Mouse (Mus musculus): ENCODE results near the gene Parvb. TPM values are rescaled to one million over a fixed set of nuclear protein-coding genes. Genes with fewer than 3 reads are reported as not detected.

Gene Parvb
- total and polyA plus RNA-seq, 3 experiments, result 4.8 to 58.0 TPM; not detected in 1

DNA sequence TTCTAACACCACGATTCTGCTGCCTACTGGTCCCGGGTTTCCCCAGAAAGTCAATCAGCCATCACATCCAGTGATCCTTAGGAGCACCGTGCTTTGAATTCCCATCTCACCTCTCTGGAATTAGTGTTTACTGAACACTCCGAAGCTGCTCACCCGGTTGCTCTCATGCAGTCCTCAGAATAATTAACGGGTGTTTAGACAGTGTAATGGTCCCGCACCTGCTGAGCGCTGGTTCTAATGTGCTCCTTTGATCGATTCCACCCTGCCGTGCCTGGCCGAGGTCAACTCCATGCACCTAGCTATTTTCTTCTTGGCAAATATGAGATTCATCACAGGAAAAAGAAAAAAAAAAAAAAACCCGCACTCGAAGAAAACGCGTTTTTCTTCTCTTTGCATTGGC, 6.7 kb downstream of the Parvb start:
- Histone ChIP-seq H3K4me1 (ENCODE audit: control insufficient read depth in 1 of 2, insufficient read depth in 2 of 2, low read length in 2 of 2) (peaks cover 0 to 13% of the 10 kb centered on the region in 2 experiments; a peak in 2 of 4 replicates), H3K79me2 (ENCODE audit: control insufficient read depth, insufficient read depth, low read length, poor library complexity) (peaks cover 12% of the 10 kb centered on the region), H3K4me3 (ENCODE audit: control insufficient read depth in 1 of 2, insufficient read depth in 1 of 2, low read depth in 2 of 2, low read length in 2 of 2) (no peak overlapping the region), H3K27ac (ENCODE audit: control insufficient read depth, low read depth, low read length) (no peak overlapping the region), H3K36me3 (ENCODE audit: control insufficient read depth in 1 of 2, insufficient read depth in 2 of 2, low read length in 2 of 2) (peaks cover 0 to 7% of the 10 kb centered on the region in 2 experiments; a peak in 3 of 4 replicates), H3K27me3 (ENCODE audit: control insufficient read depth in 1 of 2, insufficient read depth in 2 of 2, low read length in 2 of 2) (no peaks in the 10 kb centered on the region), H3K9ac (ENCODE audit: control insufficient read depth, low read depth, low read length, poor library complexity, severe bottlenecking) (no peak overlapping the region), H3K9me3 (replicated peaks; ENCODE audit: insufficient read depth, low read length) (no peaks in the 10 kb centered on the region)
- TF ChIP-seq MXI1 (IDR thresholded peaks at IDR 0.05; ENCODE audit: low read depth, low read length) (no peak), USF1 (IDR thresholded peaks at IDR 0.05; ENCODE audit: low read depth, low read length) (no peak), CTCF (IDR thresholded peaks at IDR 0.05 in 2 of 3, conservative IDR thresholded peaks at IDR 0.05 in 1 of 3; ENCODE audit: control insufficient read depth in 1 of 3, insufficient read depth in 1 of 3, low read depth in 2 of 3, low read length in 3 of 3, poor library complexity in 1 of 3, severe bottlenecking in 1 of 3) (no peak), GABPA (IDR thresholded peaks at IDR 0.05; ENCODE audit: low read depth, low read length) (no peak), USF2 (IDR thresholded peaks at IDR 0.05; ENCODE audit: borderline replicate concordance in 1 of 2, insufficient read depth in 1 of 2, low read depth in 1 of 2, low read length in 2 of 2) (no peak), ETS1 (IDR thresholded peaks at IDR 0.05; ENCODE audit: low read depth, low read length) (no peak), TCF12 (IDR thresholded peaks at IDR 0.05; ENCODE audit: low read depth, low read length) (no peak), CHD1 (IDR thresholded peaks at IDR 0.05; ENCODE audit: low read depth, low read length) (no peak), ZMIZ1 (IDR thresholded peaks at IDR 0.05; ENCODE audit: low read depth, low read length) (no peak), JUND (IDR thresholded peaks at IDR 0.05; ENCODE audit: low read depth, low read length) (no peak)
- DNase-seq (ENCODE audit: low read depth, low spot score), result no peak

DNA sequence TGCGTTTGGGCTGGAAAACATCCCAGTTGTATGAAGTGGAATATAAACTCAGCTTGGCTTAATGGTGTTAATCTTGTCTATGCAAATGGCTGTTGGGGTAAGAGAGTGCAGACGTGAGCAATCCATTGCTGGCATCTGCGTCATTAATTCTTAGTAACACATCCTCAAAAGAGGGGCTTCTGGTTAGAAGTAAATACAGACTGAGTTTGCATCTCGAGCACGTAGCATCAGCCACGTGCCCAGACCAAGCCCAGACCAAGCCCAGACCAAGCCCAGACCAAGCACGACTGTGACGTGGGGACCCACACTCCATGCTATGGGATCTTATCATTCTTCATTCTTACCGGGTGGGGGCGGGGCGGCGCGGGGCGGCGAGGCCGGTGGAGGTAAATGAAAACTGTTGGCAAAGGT, 7.2 kb downstream of the Parvb start:
- H3K4me1 ChIP-seq (ENCODE audit: control insufficient read depth in 1 of 2, insufficient read depth in 2 of 2, low read length in 2 of 2), result peaks cover 0 to 13% of the 10 kb centered on the region in 2 experiments; a peak in 2 of 4 replicates
- no peak overlapping the region for H3K9ac ChIP-seq (ENCODE audit: control insufficient read depth, low read depth, low read length, poor library complexity, severe bottlenecking)
- no peak overlapping the region for H3K4me3 ChIP-seq (ENCODE audit: control insufficient read depth in 1 of 2, insufficient read depth in 1 of 2, low read depth in 2 of 2, low read length in 2 of 2)
- no peak for DNase-seq (ENCODE audit: low read depth, low spot score)
- H3K36me3 ChIP-seq (ENCODE audit: control insufficient read depth in 1 of 2, insufficient read depth in 2 of 2, low read length in 2 of 2), result peaks cover 0 to 7% of the 10 kb centered on the region in 2 experiments; a peak in 3 of 4 replicates
- H3K27ac ChIP-seq (ENCODE audit: control insufficient read depth, low read depth, low read length), result no peak overlapping the region
- no peaks in the 10 kb centered on the region for H3K9me3 ChIP-seq (replicated peaks; ENCODE audit: insufficient read depth, low read length)
- H3K79me2 ChIP-seq (ENCODE audit: control insufficient read depth, insufficient read depth, low read length, poor library complexity), result peaks cover 9% of the 10 kb centered on the region; the same call in 1 of the 2 replicates
- H3K27me3 ChIP-seq (ENCODE audit: control insufficient read depth in 1 of 2, insufficient read depth in 2 of 2, low read length in 2 of 2), result no peaks in the 10 kb centered on the region
- TF ChIP-seq MAX (IDR thresholded peaks at IDR 0.05; ENCODE audit: low read length), result no peak
- TF ChIP-seq ZMIZ1 (IDR thresholded peaks at IDR 0.05; ENCODE audit: low read depth, low read length), result no peak
- TF ChIP-seq ZNF384 (IDR thresholded peaks at IDR 0.05; ENCODE audit: low read depth, low read length), result no peak
- no peak for TF ChIP-seq RAD21 (IDR thresholded peaks at IDR 0.05; ENCODE audit: low read depth, low read length)
- no peak for TF ChIP-seq ZC3H11A (IDR thresholded peaks at IDR 0.05; ENCODE audit: low read depth, low read length)
- no peak for TF ChIP-seq CTCF (IDR thresholded peaks at IDR 0.05 in 2 of 3, conservative IDR thresholded peaks at IDR 0.05 in 1 of 3; ENCODE audit: control insufficient read depth in 1 of 3, insufficient read depth in 1 of 3, low read depth in 2 of 3, low read length in 3 of 3, poor library complexity in 1 of 3, severe bottlenecking in 1 of 3)
- no peak for TF ChIP-seq MAZ (IDR thresholded peaks at IDR 0.05; ENCODE audit: low read depth, low read length)
- no peak for TF ChIP-seq HCFC1 (IDR thresholded peaks at IDR 0.05; ENCODE audit: low read depth, low read length)
- no peak for TF ChIP-seq MEF2A (IDR thresholded peaks at IDR 0.05; ENCODE audit: extremely low read depth, insufficient replicate concordance, low read depth, low read length, poor library complexity, severe bottlenecking)
- TF ChIP-seq SIN3A (IDR thresholded peaks at IDR 0.05; ENCODE audit: low read length), result no peak
- no peak for TF ChIP-seq MXI1 (IDR thresholded peaks at IDR 0.05; ENCODE audit: low read depth, low read length)
- TF ChIP-seq CHD1 (IDR thresholded peaks at IDR 0.05; ENCODE audit: low read depth, low read length), result no peak
- no peak for TF ChIP-seq CHD2 (IDR thresholded peaks at IDR 0.05; ENCODE audit: low read length)
- no peak for TF ChIP-seq GABPA (IDR thresholded peaks at IDR 0.05; ENCODE audit: low read depth, low read length)

Measured in MEL (cell line).